Mouse (Mus musculus) liver, postnatal 0 days (tissue): ENCODE data around the gene Chn2.

Source experiments
- CTCF ChIP-seq: sonication (generic); IDR thresholded peaks from 2 replicates; pipeline ENCODE4 v1.5.1; 2016; ENCODE audit warnings: antibody characterized with exemption, low read depth
- EP300 ChIP-seq: IDR thresholded peaks from 2 replicates; pipeline ENCODE4 v1.6.1; 2016; ENCODE audit warnings: antibody characterized with exemption, low read depth, mild to moderate bottlenecking

GRCm38 (mm10) chr6:54326671-54327625 is 287.6 kb downstream of the Chn2 start:
- TF ChIP-seq CTCF = no peak
- TF ChIP-seq EP300 = no peak
